Mouse (Mus musculus): Measurements from ENCODE around the gene Id2.

Gene Id2

DNA sequence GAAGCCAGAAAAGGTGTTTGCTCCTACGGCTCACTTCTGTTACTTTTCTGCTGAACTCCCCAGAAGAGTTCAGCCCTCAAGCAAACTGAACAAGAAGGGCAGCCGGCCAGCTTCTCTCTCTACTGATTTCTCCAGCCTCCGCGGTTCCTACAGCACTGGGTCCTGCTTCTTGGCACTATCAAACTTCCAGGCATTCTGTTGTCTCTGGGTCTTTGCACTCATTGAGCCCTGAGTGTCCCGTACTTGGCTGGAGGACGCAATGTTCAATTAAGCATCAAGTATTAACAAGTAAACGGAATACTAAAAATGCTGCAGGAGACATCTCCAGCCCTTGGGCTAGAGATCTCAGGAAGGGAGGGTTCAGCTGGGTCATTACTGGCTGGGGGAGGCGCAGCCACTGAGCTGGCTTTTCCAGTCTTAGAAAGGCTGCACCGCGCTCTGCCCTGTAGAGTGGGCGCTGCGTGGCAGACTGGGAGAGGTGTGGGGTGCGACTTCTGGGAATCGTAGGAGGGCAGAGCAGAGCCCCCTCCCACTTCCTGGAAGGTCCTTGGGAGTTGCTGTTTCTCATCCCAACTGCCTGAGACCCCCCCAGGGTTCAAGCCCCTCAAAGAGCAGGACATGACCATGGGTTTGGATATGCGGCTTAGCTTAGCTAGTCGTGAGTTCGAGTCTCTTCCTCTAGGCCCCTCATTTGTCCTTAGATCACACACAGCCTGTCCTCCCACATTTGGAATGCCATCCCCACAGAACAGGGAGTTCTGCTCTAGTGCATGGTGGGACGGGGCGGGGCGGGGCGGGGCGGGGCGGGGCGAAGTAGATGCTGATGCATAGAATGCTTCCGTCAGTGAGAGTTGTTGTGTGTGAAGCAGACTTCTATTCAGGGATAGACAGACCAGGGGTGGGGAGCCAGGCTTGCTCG is 13.4 kb downstream of the Id2 start:
- no peak for DNase-seq (ENCODE audit: low spot score)

DNA sequence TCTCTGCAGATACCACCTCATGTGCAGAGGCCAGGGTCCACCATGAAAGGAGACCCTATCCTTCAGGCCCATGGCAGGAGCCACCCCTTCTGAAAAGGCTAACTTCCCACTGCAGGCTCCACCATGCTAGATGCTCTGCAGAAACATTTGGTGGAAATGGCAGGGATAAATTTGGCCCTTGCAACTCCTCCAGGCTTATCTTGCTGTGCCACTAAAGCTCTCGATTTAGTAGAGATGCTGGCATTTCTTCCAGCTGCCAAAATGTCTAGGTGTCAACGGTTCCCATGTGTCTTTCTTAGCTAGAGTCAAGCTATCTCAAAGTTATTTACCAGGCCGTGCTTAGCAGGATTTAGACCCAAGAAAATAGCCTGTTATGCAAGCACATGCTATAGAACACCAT is 22.6 kb downstream of the Id2 start:
- no peak for DNase-seq (ENCODE audit: low spot score)

- no peak for DNase-seq (ENCODE audit: low spot score)
These were observed 23.6 kb downstream of the Id2 start for GRCm38 (mm10) chr12:25073374-25073773.

DNA sequence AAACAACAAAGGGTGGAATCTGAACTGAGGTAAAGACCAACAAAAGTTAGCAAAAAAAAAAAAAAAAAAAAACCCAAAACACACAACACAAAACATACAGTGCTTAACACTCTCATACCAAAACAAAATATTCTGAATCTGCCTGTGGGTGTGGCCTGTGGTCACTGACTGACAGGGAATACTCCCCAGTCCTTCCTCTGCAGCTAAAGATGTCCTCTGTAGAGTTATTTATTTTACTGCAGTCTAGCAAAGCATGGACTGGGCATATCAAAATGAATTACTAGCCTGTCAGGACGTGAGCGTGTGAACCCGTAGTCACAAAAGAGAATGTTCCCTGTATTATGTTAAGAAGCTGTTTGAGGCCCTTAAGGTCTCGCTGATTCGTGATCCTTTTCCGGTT is 34.7 kb downstream of the Id2 start:
- DNase-seq (ENCODE audit: low spot score): no peak

GRCm38 (mm10) chr12:25060901-25061300 is 36.0 kb downstream of the Id2 start:
- DNase-seq (ENCODE audit: low spot score): no peak

DNA sequence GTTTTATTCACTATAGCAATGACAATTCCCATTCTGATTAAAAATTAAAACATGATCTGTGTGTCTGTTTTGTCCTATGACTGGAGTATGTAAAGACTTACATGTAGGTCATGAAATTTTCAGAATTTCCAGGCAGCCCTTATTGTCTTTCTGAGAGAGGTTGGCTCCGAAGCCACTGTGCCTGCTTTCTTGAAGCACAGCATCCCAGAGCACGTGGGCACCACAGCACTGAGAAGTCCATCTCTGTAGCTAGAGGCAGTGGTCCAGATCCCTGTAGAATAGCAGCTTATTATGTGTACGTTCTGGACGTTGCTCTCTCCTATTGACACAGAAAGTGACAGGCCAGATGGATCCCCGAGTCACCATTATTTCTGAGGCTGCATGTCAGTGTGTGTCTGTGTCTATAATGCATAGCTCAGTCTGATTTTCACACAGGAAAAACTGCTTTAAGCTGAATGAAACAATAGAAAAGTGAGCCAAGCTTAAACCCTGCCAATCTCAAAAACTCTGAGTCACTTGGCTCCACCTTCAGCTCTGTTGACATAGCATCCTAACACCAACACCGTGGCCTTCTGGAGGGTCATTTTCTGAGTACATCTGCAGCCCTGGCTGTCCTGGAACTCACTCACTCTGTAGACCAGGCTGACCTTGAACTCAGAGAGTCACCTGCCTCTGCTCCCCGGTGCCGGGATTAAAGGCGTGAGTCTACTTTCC is 37.3 kb downstream of the Id2 start:
- DNase-seq (ENCODE audit: low spot score): no peak

DNA sequence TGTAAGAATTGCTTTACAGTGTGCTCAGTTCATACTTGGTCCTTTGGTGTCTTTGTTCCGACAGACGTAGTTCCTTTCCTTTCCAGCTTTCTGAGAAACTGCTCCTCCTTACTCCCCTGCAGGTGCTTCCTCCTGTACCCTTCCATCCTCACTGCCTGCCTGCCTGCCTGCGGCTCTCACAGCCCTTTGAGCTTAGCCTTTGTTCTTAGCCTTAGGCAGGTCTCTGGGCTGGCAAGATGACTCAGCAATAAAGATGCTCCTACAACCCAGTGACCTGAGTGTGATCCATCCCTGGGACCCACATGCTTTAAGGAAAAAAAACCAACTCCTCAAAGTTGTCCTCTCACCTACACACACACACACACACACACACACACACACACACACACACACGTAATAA is 42.0 kb downstream of the Id2 start:
- DNase-seq (ENCODE audit: low spot score): no peak

- no peak for DNase-seq (ENCODE audit: low spot score)
These were observed 42.4 kb downstream of the Id2 start for GRCm38 (mm10) chr12:25054511-25054910.

DNA sequence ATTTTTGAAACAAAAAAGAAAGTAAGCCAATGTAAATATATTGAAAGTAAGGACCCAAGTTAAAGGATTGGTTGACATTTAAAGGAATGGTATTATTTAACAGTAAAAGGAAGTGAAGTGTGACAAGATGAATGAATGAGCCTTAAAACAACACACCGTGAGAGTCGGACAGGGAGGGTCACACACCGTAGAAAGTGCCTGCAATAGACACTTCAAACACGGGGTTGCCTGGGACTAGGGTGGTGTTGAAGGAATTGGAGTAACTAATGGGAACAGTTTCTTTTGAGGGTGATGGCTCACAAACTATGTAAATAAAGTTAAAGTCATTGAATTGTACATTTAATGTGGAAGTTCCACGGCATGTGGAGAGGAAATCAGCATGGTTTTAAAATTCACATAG is 47.7 kb downstream of the Id2 start:
- no peak for DNase-seq (ENCODE audit: low spot score)

GRCm38 (mm10) chr12:25044579-25044978 is 52.4 kb downstream of the Id2 start:
- no peak for DNase-seq (ENCODE audit: low spot score)

DNA sequence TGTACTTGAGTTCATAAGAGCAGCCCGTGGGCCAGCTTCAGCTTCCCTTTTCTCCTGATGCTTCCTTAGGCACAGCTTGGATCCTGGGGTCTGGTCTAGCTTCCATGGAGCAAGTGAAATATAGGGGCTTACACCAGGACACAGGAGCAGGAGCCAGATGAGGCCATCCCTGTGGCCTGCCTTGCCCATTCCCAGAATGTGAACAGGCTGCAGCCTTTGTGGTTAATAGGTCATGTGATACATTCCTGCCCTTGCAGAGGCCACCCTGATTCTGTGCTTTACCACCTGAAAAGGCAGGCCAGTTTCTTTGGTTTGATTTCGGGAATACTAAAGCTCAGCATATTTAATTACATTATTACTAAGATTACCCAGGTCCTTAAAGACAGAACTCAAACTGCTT is 52.9 kb downstream of the Id2 start:
- no peak for DNase-seq (ENCODE audit: low spot score)

Measured in spleen, adult 12 weeks (tissue).